Mouse (Mus musculus): ENCODE results near the gene Itpr1. TPM values are rescaled to one million over a fixed set of nuclear protein-coding genes. Genes with fewer than 3 reads are reported as not detected.

The Itpr1 gene
- polyA plus RNA-seq, 1 experiment from 2014 or later = 14.6 TPM

DNA sequence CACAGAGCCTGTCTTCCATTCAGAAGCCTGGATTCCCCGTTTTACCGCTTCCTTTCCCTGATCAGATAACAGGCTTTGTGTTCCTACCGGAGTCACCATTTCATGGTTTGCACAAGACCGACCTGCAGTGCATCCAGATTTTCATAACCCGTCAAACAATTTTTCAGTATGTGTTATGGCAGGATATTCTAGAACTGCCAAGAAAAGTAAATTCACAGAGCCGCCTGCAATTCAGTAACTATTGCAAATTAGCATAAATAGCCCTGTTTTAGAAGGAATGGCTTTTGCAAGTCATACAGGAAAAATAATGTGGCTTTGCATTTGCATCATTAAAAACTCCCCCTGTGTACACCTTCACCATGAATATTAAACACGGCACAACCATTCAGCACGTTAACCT lies 379.3 kb downstream of the Itpr1 start:
- WGBS = 67% methylated on average over 8 of the region's 8 CpGs
- no peaks in the 10 kb centered on the region; the same call in 1 of the 2 replicates for H3K27me3 ChIP-seq (ENCODE audit: insufficient read depth, poor library complexity, severe bottlenecking)
- no peaks in the 10 kb centered on the region for H3K36me3 ChIP-seq
- H3K4me3 ChIP-seq = no peak overlapping the region
- DNase-seq (ENCODE audit: low spot score) = no peak
- H3K9me3 ChIP-seq = no peaks in the 10 kb centered on the region
- H3K4me1 ChIP-seq = no peaks in the 10 kb centered on the region
- no peak overlapping the region for H3K27ac ChIP-seq

DNA sequence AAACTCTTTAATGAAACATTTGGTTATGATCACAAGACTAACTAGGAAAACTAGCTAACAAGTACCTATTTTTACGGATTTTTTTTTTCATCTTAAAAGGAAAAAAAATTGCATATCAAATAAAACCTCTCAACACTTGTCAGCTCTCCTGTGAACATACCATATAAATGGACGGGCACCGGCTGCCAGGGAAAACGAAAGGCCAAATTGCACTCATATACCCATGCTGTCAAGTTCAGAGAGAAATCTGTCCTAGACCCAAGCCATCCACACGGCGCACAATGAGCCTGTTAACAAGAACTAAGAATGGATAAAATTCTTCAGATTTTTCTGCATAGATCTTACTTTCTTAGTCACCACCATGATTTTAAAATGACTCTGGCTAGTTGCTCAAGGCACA lies 379.7 kb downstream of the Itpr1 start:
- H3K4me1 ChIP-seq = no peaks in the 10 kb centered on the region
- DNase-seq (ENCODE audit: low spot score) = no peak
- 80% methylated on average over 6 of the region's 6 CpGs for WGBS
- no peak overlapping the region for H3K4me3 ChIP-seq
- H3K27me3 ChIP-seq (ENCODE audit: insufficient read depth, poor library complexity, severe bottlenecking) = no peaks in the 10 kb centered on the region; the same call in 1 of the 2 replicates
- no peaks in the 10 kb centered on the region for H3K9me3 ChIP-seq
- H3K36me3 ChIP-seq = no peaks in the 10 kb centered on the region
- H3K27ac ChIP-seq = no peak overlapping the region

DNA sequence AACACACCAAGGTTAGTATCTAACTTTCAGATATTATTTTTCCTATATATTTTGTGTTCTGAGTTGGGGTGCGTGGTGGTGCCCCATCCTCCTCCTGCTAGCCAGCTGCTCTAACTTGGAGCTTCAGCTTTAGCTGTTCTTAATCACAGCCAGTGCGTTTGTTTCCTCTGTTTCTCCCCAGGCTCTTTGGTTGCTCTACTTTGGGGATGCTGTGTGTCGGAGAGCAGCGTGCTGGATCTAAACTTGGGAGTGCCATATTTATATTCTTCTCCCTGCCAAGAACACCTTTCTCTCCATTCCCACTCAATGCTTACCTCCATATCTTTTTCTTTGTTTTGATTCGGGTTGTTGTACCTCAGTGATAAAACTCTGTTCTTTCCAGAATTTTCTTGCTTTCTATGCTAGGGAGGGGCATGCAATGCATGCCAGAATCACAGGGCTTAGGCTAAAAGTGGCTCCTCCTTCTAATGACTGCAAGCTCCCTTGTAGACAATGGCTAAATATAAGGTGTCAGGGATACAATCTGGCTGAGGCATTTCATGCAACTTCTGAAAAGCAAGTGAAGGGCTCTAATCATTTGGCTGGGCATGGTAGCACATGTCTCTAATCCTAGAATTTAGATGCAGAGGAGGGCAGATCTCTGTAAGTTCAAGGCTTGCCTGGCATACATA lies 381.4 kb downstream of the Itpr1 start:
- no peak overlapping the region for H3K4me3 ChIP-seq
- no peaks in the 10 kb centered on the region for H3K4me1 ChIP-seq

DNA sequence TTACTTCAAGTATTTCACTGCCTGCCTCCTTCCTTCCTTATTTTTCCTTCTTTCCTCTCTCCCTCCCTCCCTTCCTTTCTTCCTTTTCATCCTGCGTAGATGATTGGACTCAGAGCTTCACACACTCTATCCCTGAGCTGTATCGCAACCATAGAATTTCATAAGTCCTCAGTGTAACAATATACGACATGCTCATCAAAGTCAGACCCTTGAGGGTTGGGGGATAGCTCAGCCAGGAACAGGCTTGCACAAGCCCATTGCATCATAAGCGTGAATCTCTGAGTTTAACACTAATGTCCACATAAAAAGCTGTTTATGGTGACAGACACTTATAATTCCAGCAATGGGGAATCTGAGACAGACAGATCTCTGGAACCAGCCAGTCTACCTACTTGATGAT lies 385.8 kb downstream of the Itpr1 start:
- H3K4me1 ChIP-seq = no peaks in the 10 kb centered on the region
- H3K27me3 ChIP-seq (ENCODE audit: insufficient read depth, poor library complexity, severe bottlenecking) = no peaks in the 10 kb centered on the region
- 83% methylated on average over 4 of the region's 4 CpGs for WGBS
- no peaks in the 10 kb centered on the region for H3K36me3 ChIP-seq
- H3K27ac ChIP-seq = no peak overlapping the region
- DNase-seq (ENCODE audit: low spot score) = no peak
- no peaks in the 10 kb centered on the region for H3K9me3 ChIP-seq
- H3K4me3 ChIP-seq = no peak overlapping the region

More for the DNA sequence above, 381.4 kb downstream of the Itpr1 start:
- Histone ChIP-seq H3K9me3 (no peaks in the 10 kb centered on the region), H3K27ac (no peak overlapping the region), H3K27me3 (ENCODE audit: insufficient read depth, poor library complexity, severe bottlenecking) (no peaks in the 10 kb centered on the region; the same call in 1 of the 2 replicates), H3K36me3 (no peaks in the 10 kb centered on the region)
- no peak for DNase-seq (ENCODE audit: low spot score)
- 74% methylated on average over 5 of the region's 5 CpGs for WGBS

- 86% methylated on average over 2 of the region's 2 CpGs for WGBS
- DNase-seq (ENCODE audit: low spot score) = no peak
- Histone ChIP-seq H3K4me1 (no peaks in the 10 kb centered on the region), H3K27ac (no peak overlapping the region), H3K4me3 (no peak overlapping the region), H3K36me3 (no peaks in the 10 kb centered on the region), H3K27me3 (ENCODE audit: insufficient read depth, poor library complexity, severe bottlenecking) (no peaks in the 10 kb centered on the region), H3K9me3 (no peaks in the 10 kb centered on the region)
Observed at GRCm38 (mm10) chr6:108599317-108599716, 386.4 kb downstream of the Itpr1 start.

Small RNA genes within 50 kb of the gene (microRNA-seq; reads per million reads assigned to microRNA genes)
- not detected for gene Mir7661

Other genes starting within 250 kb of the Itpr1 start
- 5.2 and 6.2 TPM in 2 replicates for gene Setmar, start 148.1 kb upstream of the Itpr1 start, polyA plus RNA-seq (2016; fragmentation: Nextera tagmentation; extraction: Ambion mirVana)
- 17.5 and 20.1 TPM in 2 replicates for gene Sumf1, start 27.5 kb upstream of the Itpr1 start, polyA plus RNA-seq (2016; fragmentation: Nextera tagmentation; extraction: Ambion mirVana)